Mouse (Mus musculus) erythroblast, embryonic 14.5 days (primary cell): ENCODE measurements around the gene Sncb.

ENCODE experiments used
- GATA1 ChIP-seq: IDR thresholded peaks from 2 replicates; pipeline ENCODE4 v1.6.1; 2012; ENCODE audit warnings: low read length, inconsistent platforms, mixed read lengths
- TAL1 ChIP-seq: IDR thresholded peaks from 3 replicates; pipeline ENCODE4 v1.6.1; 2012; ENCODE audit warnings: low read length, inconsistent platforms, mixed read lengths

GRCm38 (mm10) chr13:54737488-54738212 lies 28.7 kb downstream of the Sncb start:
- TF ChIP-seq GATA1 (no peak), TAL1 (no peak)
